Mouse (Mus musculus) erythroblast, embryonic 14.5 days (primary cell): ENCODE measurements around the gene Mink1.

Source experiments
- GATA1 ChIP-seq: IDR thresholded peaks from 2 replicates; pipeline ENCODE4 v1.6.1; 2012; ENCODE audit warnings: low read length, inconsistent platforms, mixed read lengths
- TAL1 ChIP-seq: IDR thresholded peaks from 3 replicates; pipeline ENCODE4 v1.6.1; 2012; ENCODE audit warnings: low read length, inconsistent platforms, mixed read lengths

- TF ChIP-seq GATA1 (no peak), TAL1 (no peak)
Observed at GRCm38 (mm10) chr11:70652884-70653344, 90.2 kb downstream of the Mink1 start.
